ENCODE assay signal across 29 mouse cellular contexts in the genomic region with DNA sequence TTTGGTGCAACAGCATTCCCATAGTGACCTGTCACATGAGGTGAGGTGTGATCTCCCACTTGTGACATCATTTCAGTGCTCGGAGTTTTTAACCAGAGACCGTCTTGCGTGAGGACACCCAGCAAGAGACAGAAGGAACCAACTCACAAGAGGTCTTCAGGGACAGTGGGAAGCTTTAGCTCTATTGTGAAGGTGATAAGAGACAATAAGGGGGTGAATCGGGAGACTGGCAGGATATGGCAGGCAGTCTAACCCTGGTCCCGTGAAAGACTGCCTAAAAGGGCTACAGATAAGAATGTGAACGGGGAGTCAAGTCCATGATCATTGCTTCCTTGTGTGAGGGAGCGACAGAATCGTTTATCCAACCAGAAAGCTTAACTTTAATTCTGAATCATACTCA. TPM values are rescaled to one million over a fixed set of nuclear protein-coding genes. Genes with fewer than 3 reads are reported as not detected.
"Had no signal": no experiment of that assay in that cellular context is flagged by ENCODE, and none has a peak within 500 bp of the region (broad histone marks: within the 10 kb centered on the region; RNA-seq: fewer than 3 reads in every experiment).

No protein-coding gene starts in this region.

- H3K27me3 ChIP-seq: heart, embryonic 12.5 days; heart, embryonic 13.5 days; heart, embryonic 15.5 days; hindbrain, embryonic 15.5 days; intestine, embryonic 15.5 days had no signal

- ATAC-seq: inflammation-experienced regulatory T-cells, adult 6 months; intestine, embryonic 15.5 days; intestine, embryonic 16.5 days; intestine, postnatal 0 days had no signal

- H3K9me3 ChIP-seq: heart, embryonic 12.5 days; heart, embryonic 13.5 days; heart, embryonic 15.5 days; hindbrain, embryonic 10.5 days; hindbrain, embryonic 12.5 days; hindbrain, embryonic 13.5 days; hindbrain, embryonic 15.5 days; intestine, embryonic 15.5 days; kidney, embryonic 15.5 days had no signal

- H3K4me2 ChIP-seq: heart, embryonic 11.5 days; heart, embryonic 12.5 days; heart, embryonic 13.5 days; heart, embryonic 15.5 days; hindbrain, embryonic 12.5 days; hindbrain, embryonic 13.5 days; hindbrain, embryonic 14.5 days; hindbrain, embryonic 15.5 days; intestine, embryonic 15.5 days; kidney, embryonic 15.5 days had no signal

- DNase-seq: layer of hippocampus, adult 9-11 months had no signal

- H3K27ac ChIP-seq: hindbrain, embryonic 10.5 days; hindbrain, embryonic 12.5 days; hindbrain, embryonic 13.5 days; hindbrain, embryonic 14.5 days; hindbrain, embryonic 15.5 days; hindbrain, postnatal 0 days; intestine, embryonic 15.5 days; kidney, embryonic 15.5 days; kidney, postnatal 0 days; layer of hippocampus, adult 2 months; left cerebral cortex, adult 2 months had no signal

- H3K9ac ChIP-seq: heart, embryonic 12.5 days; heart, embryonic 13.5 days; heart, embryonic 15.5 days; hindbrain, embryonic 12.5 days; hindbrain, embryonic 13.5 days; hindbrain, embryonic 14.5 days; hindbrain, embryonic 15.5 days; intestine, embryonic 15.5 days; kidney, embryonic 15.5 days had no signal

- H3K4me3 ChIP-seq: heart, embryonic 12.5 days; heart, embryonic 13.5 days; heart, embryonic 15.5 days; hindbrain, embryonic 10.5 days; hindbrain, embryonic 12.5 days; hindbrain, embryonic 13.5 days; hindbrain, embryonic 15.5 days; intestine, embryonic 15.5 days; kidney, embryonic 15.5 days; layer of hippocampus, adult 2 months; left cerebral cortex, adult 2 months had no signal

- H3K36me3 ChIP-seq: heart, embryonic 12.5 days; heart, embryonic 15.5 days; hindbrain, embryonic 10.5 days; hindbrain, embryonic 12.5 days; hindbrain, embryonic 13.5 days; hindbrain, embryonic 15.5 days; intestine, embryonic 15.5 days; kidney, embryonic 15.5 days had no signal

RNA-seq across cellular contexts. Expression of a gene that starts 3.8 kb away (rescaled TPM):
- polyA plus RNA-seq: inflammation-experienced regulatory T-cells, adult 6 months had no signal

RNA-seq across cellular contexts. Expression of a gene that starts 52.8 kb away (rescaled TPM):
- total RNA-seq: heart, postnatal 10 days; heart, postnatal 14 days; heart, postnatal 25 days; heart, postnatal 36 days; heart, postnatal 4 days; hematopoietic stem cell, adult 5-6 weeks had no signal
- polyA plus RNA-seq: heart, embryonic 12.5 days; heart, embryonic 14.5 days; heart, embryonic 15.5 days; heart, embryonic 16.5 days; heart, postnatal 0 days; inflammation-experienced regulatory T-cells, adult 6 months; large intestine, adult 2 months had no signal
